In genomic region chr13:72816856-72817255, GRCm38 (mm10) we compare ENCODE assay signal across 15 mouse cellular contexts.
DNase-seq lines count a peak whose midpoint lies in the region; ATAC-seq and TF ChIP-seq lines count a peak whose summit lies in the region.
"Had no signal": no experiment of that assay in that cellular context is flagged by ENCODE, and none has a peak within 500 bp of the region (broad histone marks: within the 10 kb centered on the region; RNA-seq: fewer than 3 reads in every experiment).

No protein-coding gene starts in this region.

- H3K4me3 ChIP-seq in neural tube, embryonic 11.5 days (ENCODE audit: low read depth, low read length) = no peak overlapping the region
- H3K4me3 ChIP-seq in hindbrain, embryonic 16.5 days (ENCODE audit: low read length) = no peak overlapping the region
- no peak overlapping the region for H3K4me3 ChIP-seq in neural tube, embryonic 15.5 days (replicated peaks)
- H3K4me3 ChIP-seq in liver, postnatal 0 days (ENCODE audit: low read depth, low read length) = no peak overlapping the region
- H3K4me3 ChIP-seq: kidney, embryonic 15.5 days; liver, embryonic 13.5 days had no signal

- peaks cover 20% of the 10 kb centered on the region for H3K27me3 ChIP-seq in neural tube, embryonic 11.5 days (ENCODE audit: control insufficient read depth, insufficient read depth, low read length)
- peaks cover 6% of the 10 kb centered on the region; the same call in 1 of the 2 replicates for H3K27me3 ChIP-seq in hindbrain, embryonic 16.5 days (replicated peaks; ENCODE audit: control insufficient read depth, insufficient read depth, low read length)
- H3K27me3 ChIP-seq in neural tube, embryonic 15.5 days (replicated peaks) = peaks cover 55% of the 10 kb centered on the region
- H3K27me3 ChIP-seq in liver, postnatal 0 days (ENCODE audit: insufficient read depth, low read length) = peaks cover 15% of the 10 kb centered on the region; the same call in 1 of the 2 replicates

- 0 out of 2 replicates have a peak overlapping the region, but pooled peaks have one; percentile 6 for H3K9ac ChIP-seq in neural tube, embryonic 11.5 days (ENCODE audit: low read length)
- H3K9ac ChIP-seq in hindbrain, embryonic 16.5 days (ENCODE audit: low read depth, low read length) = no peak overlapping the region
- H3K9ac ChIP-seq in neural tube, embryonic 15.5 days (replicated peaks) = no peak overlapping the region
- no peak overlapping the region for H3K9ac ChIP-seq in liver, postnatal 0 days (replicated peaks)
- H3K9ac ChIP-seq: kidney, embryonic 15.5 days; liver, embryonic 13.5 days had no signal

- peak; percentile 5 for DNase-seq in embryo, embryonic 10 days (ENCODE audit: low spot score)
- no peak for DNase-seq in embryo, embryonic 10.5 days (ENCODE audit: low spot score)
- DNase-seq in neural tube, embryonic 11.5 days (ENCODE audit: low spot score) = no peak
- no peak for DNase-seq in neural tube, embryonic 10.5 days (ENCODE audit: extremely low spot score, low spot score)
- no peak for DNase-seq in ovary, postnatal 10 days (ENCODE audit: low spot score)
- DNase-seq in liver, postnatal 0 days = no peak
- DNase-seq: cerebellum, adult 11 months; gastrocnemius, postnatal 14 days; left cerebral cortex, postnatal 4 days; liver, embryonic 13.5 days; lung, postnatal 36 days; thymus, adult 2 months had no signal

- H3K36me3 ChIP-seq in neural tube, embryonic 11.5 days (ENCODE audit: control insufficient read depth, insufficient read depth, low read length) = no peaks in the 10 kb centered on the region
- H3K36me3 ChIP-seq in hindbrain, embryonic 16.5 days (ENCODE audit: control insufficient read depth, insufficient read depth, low read length) = no peaks in the 10 kb centered on the region
- H3K36me3 ChIP-seq in neural tube, embryonic 15.5 days = no peaks in the 10 kb centered on the region
- no peaks in the 10 kb centered on the region for H3K36me3 ChIP-seq in liver, postnatal 0 days (replicated peaks; ENCODE audit: insufficient read depth, low read length)
- H3K36me3 ChIP-seq: kidney, embryonic 15.5 days; liver, embryonic 13.5 days had no signal

- no peak for TF ChIP-seq CTCF in liver, postnatal 0 days (IDR thresholded peaks at IDR 0.05; ENCODE audit: low read depth)

- 9% methylated on average over 8 of the region's 8 CpGs for WGBS in neural tube, embryonic 11.5 days
- 26% methylated on average over 8 of the region's 8 CpGs for WGBS in hindbrain, embryonic 16.5 days
- WGBS in neural tube, embryonic 15.5 days = 22% methylated on average over 8 of the region's 8 CpGs
- 11% methylated on average over 8 of the region's 8 CpGs for WGBS in liver, postnatal 0 days (ENCODE audit: insufficient replicate concordance)

- H3K4me1 ChIP-seq in neural tube, embryonic 11.5 days (ENCODE audit: control insufficient read depth, insufficient read depth, low read length) = peaks cover 23% of the 10 kb centered on the region
- H3K4me1 ChIP-seq in hindbrain, embryonic 16.5 days (ENCODE audit: control insufficient read depth, insufficient read depth, low read depth, low read length) = peaks cover 10% of the 10 kb centered on the region
- peaks cover 11% of the 10 kb centered on the region for H3K4me1 ChIP-seq in neural tube, embryonic 15.5 days
- no peaks in the 10 kb centered on the region for H3K4me1 ChIP-seq in liver, postnatal 0 days (ENCODE audit: insufficient read depth)
- H3K4me1 ChIP-seq: kidney, embryonic 15.5 days; liver, embryonic 13.5 days had no signal

- H3K9me3 ChIP-seq in neural tube, embryonic 11.5 days (ENCODE audit: control insufficient read depth, low read length) = no peaks in the 10 kb centered on the region
- no peaks in the 10 kb centered on the region for H3K9me3 ChIP-seq in hindbrain, embryonic 16.5 days (ENCODE audit: control insufficient read depth, low read length)
- no peaks in the 10 kb centered on the region for H3K9me3 ChIP-seq in neural tube, embryonic 15.5 days (replicated peaks)
- no peaks in the 10 kb centered on the region for H3K9me3 ChIP-seq in liver, postnatal 0 days (ENCODE audit: low read length)
- H3K9me3 ChIP-seq: kidney, embryonic 15.5 days; liver, embryonic 13.5 days had no signal

- peak overlapping the region; percentile 31; the same call in 1 of the 2 replicates for H3K4me2 ChIP-seq in neural tube, embryonic 11.5 days (ENCODE audit: low read depth)
- peak overlapping the region; percentile 45; the same call in 1 of the 2 replicates for H3K4me2 ChIP-seq in hindbrain, embryonic 16.5 days (ENCODE audit: low read length)
- peak overlapping the region; percentile 39 for H3K4me2 ChIP-seq in neural tube, embryonic 15.5 days
- H3K4me2 ChIP-seq in liver, postnatal 0 days (ENCODE audit: low read depth, low read length) = no peak overlapping the region
- H3K4me2 ChIP-seq: kidney, embryonic 15.5 days; liver, embryonic 13.5 days had no signal

- no peak overlapping the region for H3K27ac ChIP-seq in neural tube, embryonic 11.5 days (ENCODE audit: low read depth, low read length)
- no peak overlapping the region for H3K27ac ChIP-seq in hindbrain, embryonic 16.5 days (ENCODE audit: low read depth, low read length)
- H3K27ac ChIP-seq in neural tube, embryonic 15.5 days (replicated peaks) = no peak overlapping the region
- H3K27ac ChIP-seq in liver, postnatal 0 days (ENCODE audit: low read depth) = no peak overlapping the region
- H3K27ac ChIP-seq: kidney, embryonic 15.5 days; liver, embryonic 13.5 days had no signal

- no peak for ATAC-seq in neural tube, embryonic 11.5 days (ENCODE audit: insufficient read depth, low FRiP score, low TSS enrichment)
- ATAC-seq in hindbrain, embryonic 16.5 days = no peak
- ATAC-seq in neural tube, embryonic 15.5 days (ENCODE audit: low FRiP score) = no peak
- no peak for ATAC-seq in liver, postnatal 0 days

- no peak for TF ChIP-seq EP300 in liver, postnatal 0 days (IDR thresholded peaks at IDR 0.05; ENCODE audit: low read depth)
